Mouse (Mus musculus) lung, embryonic 15.5 days (tissue): ENCODE measurements around the gene Chrna1. TPM values are rescaled to one million over a fixed set of nuclear protein-coding genes. Genes with fewer than 3 reads are reported as not detected.

Experiments used
- ATAC-seq: fragments of 200-750 bp; cut with Nextera tagmentation; 2 replicates; pipeline ENCODE4 v1.8.0; 2017; ENCODE audit warnings: moderate number of reproducible peaks, borderline replicate concordance; ENCODE audit not compliant: low FRiP score, low TSS enrichment; ENCODE audit errors: extremely low read depth
- H3K27ac ChIP-seq: fragments of 300-500 bp; sonication (generic); 2 replicates; pipeline ENCODE4 v1.5.1; 2015; ENCODE audit warnings: moderate library complexity, mild to moderate bottlenecking, inconsistent platforms
- H3K27me3 ChIP-seq: fragments of 300-500 bp; sonication (generic); 2 replicates; pipeline ENCODE4 v1.6.1; 2015; ENCODE audit warnings: inconsistent platforms
- H3K36me3 ChIP-seq: fragments of 300-500 bp; sonication (generic); 2 replicates; pipeline ENCODE4 v1.6.1; 2015; ENCODE audit warnings: inconsistent platforms
- H3K4me1 ChIP-seq: fragments of 300-500 bp; sonication (generic); 2 replicates; pipeline ENCODE4 v1.6.1; 2015; ENCODE audit warnings: inconsistent platforms
- H3K4me2 ChIP-seq: fragments of 300-500 bp; sonication (generic); 2 replicates; pipeline ENCODE4 v1.6.1; 2015; ENCODE audit warnings: inconsistent platforms, mild to moderate bottlenecking, moderate library complexity
- H3K4me3 ChIP-seq: fragments of 300-500 bp; sonication (generic); 2 replicates; pipeline ENCODE4 v1.5.1; 2015; ENCODE audit warnings: mild to moderate bottlenecking, inconsistent platforms
- H3K9ac ChIP-seq: fragments of 300-500 bp; sonication (generic); 2 replicates; pipeline ENCODE4 v1.6.1; 2015; ENCODE audit warnings: inconsistent platforms
- H3K9me3 ChIP-seq: fragments of 300-500 bp; sonication (generic); 2 replicates; pipeline ENCODE4 v1.6.1; 2016; ENCODE audit warnings: inconsistent platforms
- WGBS: fragments of 180-500 bp; shearing (Covaris S2); methylation state at CpG from one replicate; pipeline ENCODE4 v1.1.7; 2015; 5-methylcytosine and 5-hydroxymethylcytosine counted together
- polyA plus RNA-seq: library from polyadenylated mRNA; unstranded; fragments of >200 nt; fragmentation: Nextera tagmentation; extraction: Ambion mirVana; gene quantifications from 2 replicates; pipeline ENCODE4 v1.2.1, GENCODE M21; 2015

Chrna1 gene
- polyA plus RNA-seq, 1 experiment from 2014 or later = 0.19 TPM

DNA sequence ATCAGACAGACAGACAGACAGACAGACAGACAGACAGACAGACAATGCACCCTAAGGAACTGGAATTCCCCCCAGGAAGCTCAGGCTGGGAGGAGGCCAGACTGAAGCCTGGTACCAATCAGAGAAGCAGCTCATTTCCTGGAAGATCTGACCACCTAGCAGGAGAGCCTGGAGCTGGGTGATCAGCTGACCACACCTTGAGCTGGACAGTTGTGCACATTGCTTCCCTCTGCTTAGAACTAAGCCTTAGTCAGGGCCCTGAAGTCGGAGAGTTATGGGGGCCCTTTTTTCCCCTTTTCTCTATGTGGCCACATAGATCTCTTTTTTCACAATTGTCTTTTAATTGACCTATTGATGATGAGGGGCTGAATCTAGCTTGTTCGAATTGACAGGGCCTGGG lies 27.0 kb upstream of the Chrna1 start:
- Histone ChIP-seq H3K4me2 (no peak overlapping the region), H3K9ac (no peak overlapping the region), H3K9me3 (no peaks in the 10 kb centered on the region), H3K27ac (no peak overlapping the region), H3K4me1 (peaks cover 25% of the 10 kb centered on the region), H3K27me3 (no peaks in the 10 kb centered on the region), H3K36me3 (0 out of 2 replicates have a peak, but pooled peaks cover 5% of the 10 kb centered on the region), H3K4me3 (no peak overlapping the region)
- WGBS = 70% methylated on average over 2 of the region's 2 CpGs
- no peak for ATAC-seq

- no peaks in the 10 kb centered on the region for H3K27me3 ChIP-seq
- H3K4me1 ChIP-seq = peaks cover 25% of the 10 kb centered on the region
- no peak overlapping the region for H3K9ac ChIP-seq
- no peak for ATAC-seq
- 92% methylated on average over 6 of the region's 6 CpGs for WGBS
- no peak overlapping the region for H3K4me2 ChIP-seq
- no peak overlapping the region for H3K27ac ChIP-seq
- H3K36me3 ChIP-seq = 0 out of 2 replicates have a peak, but pooled peaks cover 5% of the 10 kb centered on the region
- no peak overlapping the region for H3K4me3 ChIP-seq
- no peaks in the 10 kb centered on the region for H3K9me3 ChIP-seq
Measured at GRCm38 (mm10) chr2:73606616-73607015, 26.5 kb upstream of the Chrna1 start.

GRCm38 (mm10) chr2:73605077-73605476 lies 24.9 kb upstream of the Chrna1 start:
- Histone ChIP-seq H3K9me3 (no peaks in the 10 kb centered on the region), H3K4me1 (peaks cover 25% of the 10 kb centered on the region), H3K4me3 (no peak overlapping the region), H3K36me3 (no peaks in the 10 kb centered on the region), H3K9ac (no peak overlapping the region), H3K27me3 (no peaks in the 10 kb centered on the region), H3K4me2 (no peak overlapping the region), H3K27ac (no peak overlapping the region)
- 58% methylated on average over 8 of the region's 8 CpGs for WGBS
- ATAC-seq = no peak

DNA sequence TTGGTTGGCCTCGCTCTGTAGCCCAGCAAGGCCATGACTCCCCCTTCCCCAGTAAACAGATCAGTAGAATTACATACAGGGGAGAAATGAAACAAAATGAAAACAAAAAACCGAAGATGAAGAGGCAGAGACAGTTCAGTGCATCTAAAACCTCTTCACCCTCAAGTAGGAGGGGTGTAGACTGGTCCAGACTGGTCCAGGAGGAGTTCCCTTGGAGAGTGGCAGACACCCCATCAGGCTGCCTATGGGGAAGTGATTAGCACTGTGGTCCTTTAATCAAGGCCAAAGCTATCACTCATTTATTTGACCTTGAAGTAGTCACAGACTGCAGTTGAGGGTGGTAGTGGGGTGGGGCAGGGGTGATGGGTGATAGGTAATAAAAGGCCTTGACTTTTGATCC lies 24.4 kb upstream of the Chrna1 start:
- H3K4me1 ChIP-seq = peaks cover 22% of the 10 kb centered on the region
- H3K27ac ChIP-seq = no peak overlapping the region
- WGBS = 65% methylated on average over 2 of the region's 2 CpGs
- H3K9me3 ChIP-seq = no peaks in the 10 kb centered on the region
- no peak overlapping the region for H3K4me2 ChIP-seq
- H3K9ac ChIP-seq = no peak overlapping the region
- no peak for ATAC-seq
- H3K4me3 ChIP-seq = no peak overlapping the region
- H3K27me3 ChIP-seq = no peaks in the 10 kb centered on the region
- no peaks in the 10 kb centered on the region for H3K36me3 ChIP-seq

GRCm38 (mm10) chr2:73600650-73601049 lies 20.5 kb upstream of the Chrna1 start:
- Histone ChIP-seq H3K36me3 (no peaks in the 10 kb centered on the region), H3K9me3 (no peaks in the 10 kb centered on the region), H3K4me2 (no peak overlapping the region)

DNA sequence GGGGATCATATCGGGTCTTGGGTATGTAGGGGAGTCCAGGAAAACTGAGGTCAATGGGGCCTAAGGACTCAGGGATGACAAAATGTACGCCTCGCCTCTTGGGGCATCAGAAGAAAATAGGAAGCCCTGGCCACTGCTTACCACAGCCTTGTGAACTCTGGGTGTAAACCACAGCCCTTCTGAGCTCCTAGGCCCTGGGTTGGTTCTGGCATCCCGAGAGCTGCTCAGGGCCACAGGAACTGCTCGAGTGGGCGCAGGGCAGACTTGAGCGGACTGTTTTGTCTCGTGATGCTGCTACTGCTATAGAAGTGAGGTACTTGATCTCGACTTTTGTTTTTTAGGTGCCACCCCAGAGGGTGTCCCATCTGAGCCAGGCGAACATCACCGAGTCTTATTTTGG lies 17.6 kb upstream of the Chrna1 start:
- Histone ChIP-seq H3K36me3 (no peaks in the 10 kb centered on the region), H3K27me3 (no peaks in the 10 kb centered on the region), H3K9ac (no peak overlapping the region), H3K27ac (no peak overlapping the region), H3K4me3 (no peak overlapping the region), H3K9me3 (no peaks in the 10 kb centered on the region), H3K4me2 (no peak overlapping the region), H3K4me1 (peaks cover 33% of the 10 kb centered on the region)
- ATAC-seq = no peak
- 90% methylated on average over 11 of the region's 11 CpGs for WGBS

More at GRCm38 (mm10) chr2:73600650-73601049, 20.5 kb upstream of the Chrna1 start:
- ATAC-seq = no peak
- H3K4me1 ChIP-seq = peaks cover 21% of the 10 kb centered on the region
- no peak overlapping the region for H3K27ac ChIP-seq
- H3K27me3 ChIP-seq = no peaks in the 10 kb centered on the region
- 56% methylated on average over 2 of the region's 2 CpGs for WGBS
- no peak overlapping the region for H3K9ac ChIP-seq
- H3K4me3 ChIP-seq = no peak overlapping the region

DNA sequence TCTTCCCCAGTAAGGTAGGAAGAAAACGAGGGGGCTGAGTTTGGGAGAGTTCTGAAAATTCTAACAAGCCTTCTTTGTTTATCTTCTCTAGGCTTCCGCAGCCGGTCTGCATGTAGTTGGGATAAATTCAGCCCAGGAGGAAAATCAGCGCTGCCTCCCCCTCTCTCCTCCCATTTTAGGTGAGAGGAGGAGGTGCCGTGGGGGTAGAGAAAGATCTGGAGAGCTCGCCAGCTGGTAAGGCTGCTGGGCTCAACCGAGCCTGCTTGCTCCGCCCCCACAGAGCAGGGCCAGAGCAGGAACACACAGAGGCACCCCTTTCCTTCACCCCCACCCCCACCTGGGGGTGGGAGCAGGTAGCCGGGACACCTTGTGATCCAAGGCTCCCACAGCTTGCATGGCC lies 16.6 kb upstream of the Chrna1 start:
- Histone ChIP-seq H3K27me3 (no peaks in the 10 kb centered on the region), H3K27ac (peak overlapping the region; percentile 31; the same call in 1 of the 2 replicates), H3K4me1 (peaks cover 43% of the 10 kb centered on the region), H3K9me3 (no peaks in the 10 kb centered on the region), H3K9ac (0 out of 2 replicates have a peak overlapping the region, but pooled peaks have one; percentile 11), H3K36me3 (no peaks in the 10 kb centered on the region), H3K4me2 (peak overlapping the region; percentile 49), H3K4me3 (0 out of 2 replicates have a peak overlapping the region, but pooled peaks have one; percentile 13)
- 9% methylated on average over 9 of the region's 9 CpGs for WGBS
- ATAC-seq = no peak

GRCm38 (mm10) chr2:73596326-73596725 lies 16.2 kb upstream of the Chrna1 start:
- H3K27ac ChIP-seq = peak overlapping the region; percentile 31; the same call in 1 of the 2 replicates

GRCm38 (mm10) chr2:73593101-73593439 lies 12.9 kb upstream of the Chrna1 start:
- Histone ChIP-seq H3K9me3 (no peaks in the 10 kb centered on the region), H3K36me3 (no peaks in the 10 kb centered on the region), H3K27me3 (no peaks in the 10 kb centered on the region), H3K9ac (no peak overlapping the region), H3K4me3 (peak overlapping the region; percentile 2; the same call in 1 of the 2 replicates), H3K4me1 (peaks cover 76% of the 10 kb centered on the region), H3K27ac (peak overlapping the region; percentile 94), H3K4me2 (peak overlapping the region; percentile 38)
- 50% methylated on average over 2 of the region's 2 CpGs for WGBS
- no peak for ATAC-seq

More at GRCm38 (mm10) chr2:73596326-73596725, 16.2 kb upstream of the Chrna1 start:
- H3K4me2 ChIP-seq = peak overlapping the region; percentile 49
- ATAC-seq = no peak
- H3K36me3 ChIP-seq = no peaks in the 10 kb centered on the region
- peaks cover 47% of the 10 kb centered on the region for H3K4me1 ChIP-seq
- WGBS = 58% methylated on average over 5 of the region's 5 CpGs
- H3K9me3 ChIP-seq = no peaks in the 10 kb centered on the region
- H3K9ac ChIP-seq = 0 out of 2 replicates have a peak overlapping the region, but pooled peaks have one; percentile 11
- 0 out of 2 replicates have a peak overlapping the region, but pooled peaks have one; percentile 13 for H3K4me3 ChIP-seq
- H3K27me3 ChIP-seq = no peaks in the 10 kb centered on the region

DNA sequence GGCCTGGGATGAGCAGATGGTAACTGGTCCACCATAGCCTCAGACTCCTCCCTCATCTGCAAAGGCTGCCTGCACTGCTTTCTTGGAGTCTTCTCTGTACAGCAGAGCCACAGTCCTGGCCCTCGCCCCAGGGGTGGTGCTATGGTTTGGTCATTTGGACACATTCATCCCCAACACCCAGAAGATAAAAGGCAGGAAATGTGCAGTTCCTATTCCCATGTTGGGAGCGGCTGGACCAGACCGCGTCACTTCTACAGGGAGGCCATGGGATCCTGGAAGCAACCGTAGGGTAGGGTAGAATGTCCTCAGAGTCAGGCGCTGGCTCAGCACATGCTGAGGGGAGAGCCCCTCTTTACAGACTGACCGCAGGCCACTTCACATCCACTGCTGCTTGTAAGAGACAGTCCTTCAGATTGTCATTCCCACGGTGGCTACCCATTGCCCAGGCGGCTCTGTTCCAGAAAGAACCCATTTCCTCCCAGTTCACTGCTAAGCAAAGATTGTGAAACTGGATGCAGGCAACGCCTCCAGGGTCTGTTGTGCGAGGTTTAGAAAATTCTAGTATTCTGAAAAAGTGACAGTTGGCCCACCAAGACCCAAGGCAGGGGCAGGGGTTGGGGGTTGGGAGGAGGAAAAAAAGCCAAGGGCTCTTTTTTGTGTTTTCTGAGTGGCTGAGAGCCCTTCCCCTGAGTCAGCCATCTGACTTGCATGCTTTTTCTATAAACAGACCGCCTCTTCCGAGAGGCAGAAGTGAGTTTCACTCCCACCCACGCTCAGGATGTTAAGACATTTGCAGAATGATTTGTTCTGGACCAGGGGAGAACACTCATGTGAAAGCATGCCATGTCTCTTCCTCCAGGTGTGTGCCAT lies 12.3 kb upstream of the Chrna1 start:
- peak; percentile 91 for ATAC-seq
- Histone ChIP-seq H3K4me2 (peak overlapping the region; percentile 38), H3K36me3 (no peaks in the 10 kb centered on the region), H3K27me3 (no peaks in the 10 kb centered on the region), H3K4me3 (peak overlapping the region; percentile 2; the same call in 1 of the 2 replicates), H3K9ac (no peak overlapping the region), H3K9me3 (no peaks in the 10 kb centered on the region), H3K27ac (peak overlapping the region; percentile 94), H3K4me1 (peaks cover 79% of the 10 kb centered on the region)
- WGBS = 25% methylated on average over 14 of the region's 14 CpGs

GRCm38 (mm10) chr2:73591246-73591645 lies 11.1 kb upstream of the Chrna1 start:
- H3K9me3 ChIP-seq = no peaks in the 10 kb centered on the region
- H3K9ac ChIP-seq = no peak overlapping the region
- no peaks in the 10 kb centered on the region for H3K27me3 ChIP-seq
- 26% methylated on average over 6 of the region's 6 CpGs for WGBS
- H3K4me3 ChIP-seq = no peak overlapping the region
- peaks cover 79% of the 10 kb centered on the region for H3K4me1 ChIP-seq
- 0 out of 2 replicates have a peak overlapping the region, but pooled peaks have one; percentile 42 for H3K4me2 ChIP-seq
- H3K36me3 ChIP-seq = no peaks in the 10 kb centered on the region
- peak overlapping the region; percentile 94 for H3K27ac ChIP-seq
- no peak for ATAC-seq

- Histone ChIP-seq H3K9ac (no peak overlapping the region), H3K4me1 (peaks cover 83% of the 10 kb centered on the region), H3K4me3 (no peak overlapping the region), H3K27me3 (no peaks in the 10 kb centered on the region), H3K4me2 (peak overlapping the region; percentile 42), H3K27ac (peak overlapping the region; percentile 94), H3K36me3 (no peaks in the 10 kb centered on the region), H3K9me3 (no peaks in the 10 kb centered on the region)
- ATAC-seq = no peak
- whole genome bisulfite sequencing = 5% methylated on average over 12 of the region's 12 CpGs
Measured at GRCm38 (mm10) chr2:73590106-73590505, 10.0 kb upstream of the Chrna1 start.
